Mouse (Mus musculus) lung, postnatal 0 days (tissue): ENCODE results near the gene Prdm11. TPM values are rescaled to one million over a fixed set of nuclear protein-coding genes. Genes with fewer than 3 reads are reported as not detected.

Source experiments
- ATAC-seq: fragments of 200-750 bp; cut with Nextera tagmentation; 2 replicates; pipeline ENCODE4 v1.8.0; 2017; ENCODE audit warnings: moderate library complexity
- DNase-seq: peaks from one replicate; pipeline ENCODE4 v3.0.0-alpha.2; 2016; ENCODE audit warnings: low spot score
- H3K27ac ChIP-seq: fragments of 300-500 bp; sonication (generic); 2 replicates; pipeline ENCODE4 v1.5.1; 2014; ENCODE audit warnings: antibody characterized with exemption, mild to moderate bottlenecking, low read length, mixed read lengths
- H3K27me3 ChIP-seq: fragments of 300-500 bp; sonication (generic); replicated peaks from 2 replicates; pipeline ENCODE4 v1.6.1; 2014; ENCODE audit warnings: low read length, mixed read lengths; ENCODE audit not compliant: insufficient read depth
- H3K36me3 ChIP-seq: fragments of 300-500 bp; sonication (generic); 2 replicates; pipeline ENCODE4 v1.6.1; 2014; ENCODE audit warnings: low read length, mixed read lengths; ENCODE audit not compliant: insufficient read depth
- H3K4me1 ChIP-seq: fragments of 300-500 bp; sonication (generic); 2 replicates; pipeline ENCODE4 v1.6.1; 2014; ENCODE audit warnings: antibody characterized with exemption, low read depth, low read length, mixed read lengths; ENCODE audit not compliant: insufficient read depth
- H3K4me2 ChIP-seq: fragments of 300-500 bp; sonication (generic); replicated peaks from 2 replicates; pipeline ENCODE4 v1.6.1; 2014; ENCODE audit warnings: low read depth, mild to moderate bottlenecking, low read length, moderate library complexity, mixed read lengths
- H3K4me3 ChIP-seq: fragments of 300-500 bp; sonication (generic); 2 replicates; pipeline ENCODE4 v1.5.1; 2014; ENCODE audit warnings: low read depth, low read length
- H3K9ac ChIP-seq: fragments of 300-500 bp; sonication (generic); replicated peaks from 2 replicates; pipeline ENCODE4 v1.6.1; 2014; ENCODE audit warnings: low read depth, mild to moderate bottlenecking
- H3K9me3 ChIP-seq: fragments of 300-500 bp; sonication (generic); 2 replicates; pipeline ENCODE4 v1.6.1; 2016; ENCODE audit warnings: low read length, mixed read lengths
- CTCF ChIP-seq: IDR thresholded peaks from 2 replicates; pipeline ENCODE4 v1.5.1; 2016; ENCODE audit warnings: antibody characterized with exemption, mild to moderate bottlenecking
- EP300 ChIP-seq: IDR thresholded peaks from 2 replicates; pipeline ENCODE4 v1.6.1; 2016; ENCODE audit warnings: antibody characterized with exemption, mild to moderate bottlenecking, control low read depth
- WGBS: fragments of 180-500 bp; shearing (Covaris S2); extraction: QIAGEN DNeasy Blood & Tissue Kit; methylation state at CpG from one replicate; pipeline ENCODE4 v1.1.7; 2014; 5-methylcytosine and 5-hydroxymethylcytosine counted together
- polyA plus RNA-seq: library from polyadenylated mRNA; unstranded; fragments of >200 nt; fragmentation: Nextera tagmentation; extraction: Ambion mirVana; gene quantifications from 2 replicates; pipeline ENCODE4 v1.2.1, GENCODE M21; 2015

Prdm11 gene
- polyA plus RNA-seq, 1 experiment from 2014 or later: 3.7 TPM

- Histone ChIP-seq H3K36me3 (no peaks in the 10 kb centered on the region), H3K9me3 (no peaks in the 10 kb centered on the region), H3K4me1 (no peaks in the 10 kb centered on the region), H3K27ac (no peak overlapping the region), H3K4me2 (no peak overlapping the region), H3K9ac (no peak overlapping the region), H3K27me3 (0 out of 2 replicates have a peak, but pooled peaks cover under 1% of the 10 kb centered on the region), H3K4me3 (no peak overlapping the region)
- DNase-seq: no peak
- TF ChIP-seq EP300 (no peak), CTCF (no peak)
- no peak for ATAC-seq
- WGBS: 81% methylated on average over 4 of the region's 4 CpGs
Measured at GRCm38 (mm10) chr2:92920709-92921108, 125.3 kb downstream of the Prdm11 start.

- Histone ChIP-seq H3K4me2 (no peak overlapping the region), H3K27me3 (peaks cover 19% of the 10 kb centered on the region; the same call in 1 of the 2 replicates), H3K9ac (no peak overlapping the region), H3K27ac (no peak overlapping the region), H3K36me3 (no peaks in the 10 kb centered on the region), H3K4me1 (peaks cover 4% of the 10 kb centered on the region; the same call in 1 of the 2 replicates), H3K9me3 (no peaks in the 10 kb centered on the region), H3K4me3 (no peak overlapping the region)
- WGBS: 27% methylated on average over 7 of the region's 7 CpGs
- TF ChIP-seq CTCF (no peak), EP300 (no peak)
- ATAC-seq: no peak
- DNase-seq: no peak
Measured at GRCm38 (mm10) chr2:92917405-92918142, 128.4 kb downstream of the Prdm11 start.

- H3K4me1 ChIP-seq: peaks cover 4% of the 10 kb centered on the region; the same call in 1 of the 2 replicates
- DNase-seq (no peak), ATAC-seq (no peak)
- no peak overlapping the region for H3K27ac ChIP-seq
- H3K36me3 ChIP-seq: no peaks in the 10 kb centered on the region
- H3K4me2 ChIP-seq: peak overlapping the region; percentile 52; the same call in 1 of the 2 replicates
- no peak overlapping the region for H3K9ac ChIP-seq
- H3K27me3 ChIP-seq: peaks cover 19% of the 10 kb centered on the region; the same call in 1 of the 2 replicates
- no peaks in the 10 kb centered on the region for H3K9me3 ChIP-seq
- TF ChIP-seq CTCF: no peak
- TF ChIP-seq EP300: no peak
- 20% methylated on average over 6 of the region's 10 CpGs for WGBS
- H3K4me3 ChIP-seq: 0 out of 2 replicates have a peak overlapping the region, but pooled peaks have one; percentile 2
Measured at GRCm38 (mm10) chr2:92915659-92916631, 130.0 kb downstream of the Prdm11 start.

Other genes starting within 250 kb of the Prdm11 start
- gene Syt13, start 131.1 kb downstream of the Prdm11 start, polyA plus RNA-seq: 0.24 and 0.32 TPM in 2 replicates
- 14.8 and 21.1 TPM in 2 replicates for gene Trp53i11, start 141.4 kb upstream of the Prdm11 start, polyA plus RNA-seq